Mouse (Mus musculus) lung, postnatal 0 days (tissue): Measurements from ENCODE around the gene Wdr17. TPM values are rescaled to one million over a fixed set of nuclear protein-coding genes. Genes with fewer than 3 reads are reported as not detected.

Source experiments
- ATAC-seq: fragments of 200-750 bp; cut with Nextera tagmentation; 2 replicates; pipeline ENCODE4 v1.8.0; 2017; ENCODE audit warnings: moderate library complexity
- DNase-seq: peaks from one replicate; pipeline ENCODE4 v3.0.0-alpha.2; 2016; ENCODE audit warnings: low spot score
- H3K27ac ChIP-seq: fragments of 300-500 bp; sonication (generic); 2 replicates; pipeline ENCODE4 v1.5.1; 2014; ENCODE audit warnings: antibody characterized with exemption, mild to moderate bottlenecking, low read length, mixed read lengths
- H3K27me3 ChIP-seq: fragments of 300-500 bp; sonication (generic); replicated peaks from 2 replicates; pipeline ENCODE4 v1.6.1; 2014; ENCODE audit warnings: low read length, mixed read lengths; ENCODE audit not compliant: insufficient read depth
- H3K36me3 ChIP-seq: fragments of 300-500 bp; sonication (generic); 2 replicates; pipeline ENCODE4 v1.6.1; 2014; ENCODE audit warnings: low read length, mixed read lengths; ENCODE audit not compliant: insufficient read depth
- H3K4me1 ChIP-seq: fragments of 300-500 bp; sonication (generic); 2 replicates; pipeline ENCODE4 v1.6.1; 2014; ENCODE audit warnings: antibody characterized with exemption, low read depth, low read length, mixed read lengths; ENCODE audit not compliant: insufficient read depth
- H3K4me2 ChIP-seq: fragments of 300-500 bp; sonication (generic); replicated peaks from 2 replicates; pipeline ENCODE4 v1.6.1; 2014; ENCODE audit warnings: low read depth, mild to moderate bottlenecking, low read length, moderate library complexity, mixed read lengths
- H3K4me3 ChIP-seq: fragments of 300-500 bp; sonication (generic); 2 replicates; pipeline ENCODE4 v1.5.1; 2014; ENCODE audit warnings: low read depth, low read length
- H3K9ac ChIP-seq: fragments of 300-500 bp; sonication (generic); replicated peaks from 2 replicates; pipeline ENCODE4 v1.6.1; 2014; ENCODE audit warnings: low read depth, mild to moderate bottlenecking
- H3K9me3 ChIP-seq: fragments of 300-500 bp; sonication (generic); 2 replicates; pipeline ENCODE4 v1.6.1; 2016; ENCODE audit warnings: low read length, mixed read lengths
- CTCF ChIP-seq: IDR thresholded peaks from 2 replicates; pipeline ENCODE4 v1.5.1; 2016; ENCODE audit warnings: antibody characterized with exemption, mild to moderate bottlenecking
- EP300 ChIP-seq: IDR thresholded peaks from 2 replicates; pipeline ENCODE4 v1.6.1; 2016; ENCODE audit warnings: antibody characterized with exemption, mild to moderate bottlenecking, control low read depth
- WGBS: fragments of 180-500 bp; shearing (Covaris S2); extraction: QIAGEN DNeasy Blood & Tissue Kit; methylation state at CpG from one replicate; pipeline ENCODE4 v1.1.7; 2014; 5-methylcytosine and 5-hydroxymethylcytosine counted together
- polyA plus RNA-seq: library from polyadenylated mRNA; unstranded; fragments of >200 nt; fragmentation: Nextera tagmentation; extraction: Ambion mirVana; gene quantifications from 2 replicates; pipeline ENCODE4 v1.2.1, GENCODE M21; 2015

Wdr17 gene
- polyA plus RNA-seq, 1 experiment from 2014 or later = not detected

- H3K9ac ChIP-seq = no peak overlapping the region
- no peaks in the 10 kb centered on the region for H3K36me3 ChIP-seq
- H3K4me2 ChIP-seq = no peak overlapping the region
- no peaks in the 10 kb centered on the region for H3K4me1 ChIP-seq
- ATAC-seq = no peak
- TF ChIP-seq EP300 (no peak), CTCF (no peak)
- DNase-seq = no peak
- H3K9me3 ChIP-seq = no peaks in the 10 kb centered on the region
- no peak overlapping the region for H3K4me3 ChIP-seq
- no peaks in the 10 kb centered on the region for H3K27me3 ChIP-seq
- no peak overlapping the region for H3K27ac ChIP-seq
- 51% methylated on average over 6 of the region's 6 CpGs for whole genome bisulfite sequencing
Measured at GRCm38 (mm10) chr8:54808217-54808616, 78.8 kb downstream of the Wdr17 start.

GRCm38 (mm10) chr8:54806173-54806572, 80.8 kb downstream of the Wdr17 start:
- DNase-seq = no peak
- TF ChIP-seq EP300 (no peak), CTCF (no peak)
- Histone ChIP-seq H3K4me1 (no peaks in the 10 kb centered on the region), H3K4me2 (no peak overlapping the region), H3K4me3 (no peak overlapping the region), H3K27ac (no peak overlapping the region), H3K9me3 (no peaks in the 10 kb centered on the region), H3K9ac (no peak overlapping the region), H3K27me3 (no peaks in the 10 kb centered on the region), H3K36me3 (no peaks in the 10 kb centered on the region)
- no peak for ATAC-seq
- 88% methylated on average over 6 of the region's 6 CpGs for WGBS

DNA sequence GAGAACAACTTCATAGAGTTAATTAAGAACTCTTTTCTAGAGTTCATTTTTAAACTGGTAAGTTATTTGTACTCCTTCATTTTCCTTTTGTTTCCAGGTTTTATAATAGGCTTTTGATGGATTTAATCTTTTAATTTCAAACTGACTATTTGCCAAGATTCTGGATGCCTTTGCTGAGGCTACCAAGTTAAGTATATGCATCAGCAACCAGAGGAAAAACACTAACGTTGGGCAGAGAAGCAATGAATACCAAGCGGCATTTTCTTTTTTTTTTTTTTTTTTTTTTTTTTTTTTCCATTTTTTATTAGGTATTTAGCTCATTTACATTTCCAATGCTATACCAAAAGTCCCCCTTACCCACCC, 94.3 kb downstream of the Wdr17 start:
- Histone ChIP-seq H3K36me3 (no peaks in the 10 kb centered on the region), H3K4me1 (no peaks in the 10 kb centered on the region), H3K4me3 (no peak overlapping the region), H3K9ac (no peak overlapping the region), H3K27me3 (no peaks in the 10 kb centered on the region), H3K4me2 (no peak overlapping the region), H3K9me3 (no peaks in the 10 kb centered on the region), H3K27ac (no peak overlapping the region)
- TF ChIP-seq CTCF (no peak), EP300 (no peak)
- DNase-seq (no peak), ATAC-seq (no peak)
- WGBS = 94% methylated on average over 2 of the region's 2 CpGs

- no peak overlapping the region for H3K4me2 ChIP-seq
- no peak overlapping the region for H3K4me3 ChIP-seq
- TF ChIP-seq EP300 (no peak), CTCF (no peak)
- H3K27me3 ChIP-seq = no peaks in the 10 kb centered on the region
- ATAC-seq (no peak), DNase-seq (no peak)
- no peaks in the 10 kb centered on the region for H3K9me3 ChIP-seq
- no peaks in the 10 kb centered on the region for H3K4me1 ChIP-seq
- H3K27ac ChIP-seq = no peak overlapping the region
- no peak overlapping the region for H3K9ac ChIP-seq
- H3K36me3 ChIP-seq = no peaks in the 10 kb centered on the region
- 55% methylated on average over 2 of the region's 2 CpGs for WGBS
Measured at GRCm38 (mm10) chr8:54791858-54792698, 94.9 kb downstream of the Wdr17 start.

DNA sequence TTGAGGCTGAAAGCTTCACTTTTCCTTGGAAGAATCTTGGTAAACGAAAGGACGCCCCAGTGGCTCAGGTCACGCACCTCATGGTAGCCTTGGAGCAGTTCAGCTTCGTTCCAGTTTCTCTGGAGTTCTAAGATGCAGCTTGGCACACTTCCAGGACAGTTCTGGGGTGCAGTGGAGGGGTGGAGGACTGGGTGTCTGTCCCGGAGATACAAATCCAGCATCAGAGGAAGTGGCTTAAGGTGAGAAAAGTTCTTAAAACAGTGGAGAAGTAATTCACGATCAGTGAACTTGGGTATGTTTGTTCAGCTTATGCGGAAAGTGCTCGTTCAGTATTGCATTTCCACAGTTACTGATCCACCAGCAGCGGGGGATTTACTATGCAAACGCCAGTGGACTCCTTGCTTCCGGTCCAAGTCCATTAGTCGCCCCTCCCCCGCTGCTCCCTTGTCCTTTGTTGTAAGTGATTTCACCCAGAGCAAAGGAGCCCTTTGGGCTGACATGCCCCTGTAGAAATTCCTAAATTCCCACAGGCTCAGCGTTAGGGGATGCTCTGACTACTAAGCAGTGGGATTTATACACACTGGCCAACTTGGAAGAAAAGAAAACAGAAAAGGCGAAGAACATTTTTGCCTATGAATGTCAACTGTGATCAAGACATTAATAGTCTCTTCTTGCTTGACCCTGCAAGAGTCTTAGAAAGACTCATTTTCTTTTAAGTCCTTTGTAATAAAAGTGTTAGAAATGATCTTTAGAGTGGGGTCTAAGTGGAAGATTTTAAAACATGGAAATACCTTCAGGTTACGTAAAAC, 106.6 kb downstream of the Wdr17 start:
- Histone ChIP-seq H3K4me2 (peak overlapping the region; percentile 59), H3K9me3 (no peaks in the 10 kb centered on the region), H3K27me3 (no peaks in the 10 kb centered on the region), H3K4me1 (no peaks in the 10 kb centered on the region), H3K9ac (no peak overlapping the region), H3K4me3 (peak overlapping the region; percentile 29), H3K36me3 (no peaks in the 10 kb centered on the region), H3K27ac (no peak overlapping the region)
- TF ChIP-seq CTCF (no peak), EP300 (no peak)
- WGBS = 10% methylated on average over 16 of the region's 16 CpGs
- DNase-seq (peak; percentile 39), ATAC-seq (no peak)

DNA sequence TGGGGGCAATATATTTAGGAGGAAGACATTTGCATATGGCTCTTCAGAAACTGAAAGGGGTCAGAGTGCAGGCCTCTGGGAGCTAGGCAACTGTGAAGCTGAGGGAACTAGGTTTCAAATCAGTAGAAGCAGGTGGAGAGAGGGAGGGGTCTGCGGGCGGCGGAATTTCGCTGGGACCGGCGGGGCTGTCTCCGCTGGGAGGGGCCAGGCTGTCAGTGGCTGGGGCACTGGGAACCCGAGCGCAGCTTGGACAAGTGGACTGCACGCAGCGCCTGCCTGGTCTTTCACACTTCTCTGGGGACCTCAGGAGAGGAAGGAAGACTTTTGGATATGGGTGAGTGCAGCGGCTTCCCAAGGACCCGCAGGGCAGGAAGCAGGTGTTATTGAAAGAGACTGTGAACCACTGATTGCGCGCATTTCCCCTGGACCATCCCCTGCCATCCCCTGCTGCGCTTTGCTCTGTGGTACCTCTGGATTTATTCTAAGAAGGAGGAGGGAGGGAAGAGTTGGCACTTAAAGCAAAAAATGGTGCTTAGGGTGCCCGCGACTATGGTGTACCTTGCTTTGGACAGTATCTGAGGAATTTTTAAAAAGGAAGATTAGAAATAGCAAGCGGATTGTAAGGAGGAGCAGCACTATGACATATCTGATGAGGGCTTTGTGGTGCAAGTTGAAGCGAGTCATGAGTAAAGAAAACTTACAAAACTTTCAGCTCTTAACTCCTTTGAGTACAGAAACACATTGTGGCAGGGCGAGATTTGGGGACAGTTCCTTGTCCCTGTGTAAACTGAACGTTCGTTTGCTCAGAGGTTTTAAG, 107.5 kb downstream of the Wdr17 start:
- H3K36me3 ChIP-seq = no peaks in the 10 kb centered on the region
- ATAC-seq (peak; percentile 30; the same call in 1 of the 2 replicates), DNase-seq (peak; percentile 5)
- H3K9ac ChIP-seq = no peak overlapping the region
- no peak overlapping the region for H3K27ac ChIP-seq
- no peaks in the 10 kb centered on the region for H3K9me3 ChIP-seq
- WGBS = 1% methylated on average over 22 of the region's 23 CpGs
- no peak for TF ChIP-seq CTCF
- no peak for TF ChIP-seq EP300
- H3K4me3 ChIP-seq = peak overlapping the region; percentile 29
- no peaks in the 10 kb centered on the region for H3K27me3 ChIP-seq
- peak overlapping the region; percentile 59 for H3K4me2 ChIP-seq
- no peaks in the 10 kb centered on the region for H3K4me1 ChIP-seq
